Mouse (Mus musculus) kidney, adult 2 months (tissue): Measurements from ENCODE around the gene Sars. TPM values are rescaled to one million over a fixed set of nuclear protein-coding genes. Genes with fewer than 3 reads are reported as not detected.

ENCODE experiments used
- DNase-seq: peaks from one replicate; pipeline ENCODE4 v3.0.0; 2021
- H3K27ac ChIP-seq: fragments of 200-500 bp; 2 replicates; pipeline ENCODE4 v1.5.1; 2012; ENCODE audit warnings: low read depth, low read length, control low read depth, inconsistent platforms; ENCODE audit not compliant: insufficient read depth
- H3K27me3 ChIP-seq: fragments of 200-500 bp; replicated peaks from 2 replicates; pipeline ENCODE4 v1.6.1; 2012; ENCODE audit warnings: mild to moderate bottlenecking, moderate library complexity, low read length, inconsistent platforms; ENCODE audit not compliant: control insufficient read depth, insufficient read depth
- H3K36me3 ChIP-seq: fragments of 200-500 bp; 2 replicates; pipeline ENCODE4 v1.6.1; 2012; ENCODE audit warnings: mild to moderate bottlenecking, moderate library complexity, low read length, inconsistent platforms; ENCODE audit not compliant: control insufficient read depth, insufficient read depth
- H3K4me1 ChIP-seq: fragments of 200-500 bp; 2 replicates; pipeline ENCODE4 v1.6.1; 2011; ENCODE audit warnings: low read length; ENCODE audit not compliant: control insufficient read depth, insufficient read depth
- H3K4me3 ChIP-seq: fragments of 200-500 bp; 2 replicates; pipeline ENCODE4 v1.5.1; 2011; ENCODE audit warnings: mild to moderate bottlenecking, low read depth, low read length, control low read depth; ENCODE audit not compliant: insufficient read depth
- CTCF ChIP-seq: fragments of 200-500 bp; conservative IDR thresholded peaks from 2 replicates; pipeline ENCODE4 v1.5.1; 2011; ENCODE audit warnings: low read depth, mild to moderate bottlenecking, control low read depth, low read length, moderate library complexity, mixed read lengths; ENCODE audit not compliant: insufficient read depth, insufficient read length
- POLR2A ChIP-seq: fragments of 200-500 bp; IDR thresholded peaks from one replicate; pipeline ENCODE4 v1.6.1; 2011; ENCODE audit warnings: low read depth, low read length, control low read depth
- WGBS: fragments of 180-500 bp; shearing (Covaris S2); methylation state at CpG from one replicate; pipeline ENCODE4 v1.1.7; 2018; 5-methylcytosine and 5-hydroxymethylcytosine counted together
- polyA plus RNA-seq: library from polyadenylated mRNA; depleted of rRNA; stranded (reverse); fragments of >200 nt; gene quantifications from 2 replicates; pipeline ENCODE4 v1.2.3, GENCODE M21; 2012

Gene Sars
- polyA plus RNA-seq, 1 experiment: 58.8 TPM

- no peak for TF ChIP-seq POLR2A
- peaks cover 5% of the 10 kb centered on the region; the same call in 1 of the 2 replicates for H3K4me1 ChIP-seq
- WGBS: 86% methylated on average over 7 of the region's 7 CpGs
- peaks cover 3% of the 10 kb centered on the region; the same call in 1 of the 2 replicates for H3K36me3 ChIP-seq
- DNase-seq: no peak
- H3K4me3 ChIP-seq: no peak overlapping the region
- H3K27me3 ChIP-seq: no peaks in the 10 kb centered on the region
- no peak overlapping the region for H3K27ac ChIP-seq
Measured at GRCm38 (mm10) chr3:108424944-108425623, 19.9 kb downstream of the Sars start.

GRCm38 (mm10) chr3:108423844-108424801 lies 20.9 kb downstream of the Sars start:
- WGBS: 22% methylated on average over 11 of the region's 11 CpGs
- H3K27me3 ChIP-seq: no peaks in the 10 kb centered on the region
- TF ChIP-seq POLR2A: no peak
- no peak for TF ChIP-seq CTCF
- no peak overlapping the region for H3K27ac ChIP-seq
- peaks cover 3% of the 10 kb centered on the region; the same call in 1 of the 2 replicates for H3K36me3 ChIP-seq
- H3K4me3 ChIP-seq: no peak overlapping the region
- peaks cover 5% of the 10 kb centered on the region; the same call in 1 of the 2 replicates for H3K4me1 ChIP-seq
- peak; percentile 71 for DNase-seq

GRCm38 (mm10) chr3:108423006-108423405 lies 22.0 kb downstream of the Sars start:
- Histone ChIP-seq H3K27me3 (no peaks in the 10 kb centered on the region), H3K4me1 (peaks cover 5% of the 10 kb centered on the region; the same call in 1 of the 2 replicates), H3K4me3 (no peak overlapping the region), H3K27ac (no peak overlapping the region), H3K36me3 (peaks cover under 1% of the 10 kb centered on the region; the same call in 1 of the 2 replicates)
- 53% methylated on average over 6 of the region's 6 CpGs for WGBS
- TF ChIP-seq CTCF (no peak), POLR2A (no peak)
- DNase-seq: no peak

GRCm38 (mm10) chr3:108415831-108416223 lies 29.2 kb downstream of the Sars start:
- Histone ChIP-seq H3K27me3 (no peaks in the 10 kb centered on the region), H3K4me3 (peak overlapping the region; percentile 80), H3K27ac (peak overlapping the region; percentile 36), H3K4me1 (peaks cover 25% of the 10 kb centered on the region), H3K36me3 (no peaks in the 10 kb centered on the region)
- TF ChIP-seq CTCF: no peak
- TF ChIP-seq POLR2A: no peak
- peak; percentile 84 for DNase-seq
- 1% methylated on average over 45 of the region's 48 CpGs for WGBS

GRCm38 (mm10) chr3:108414857-108415830 lies 29.9 kb downstream of the Sars start, which contains the start of gene Celsr2:
Gene Celsr2, minus strand, starts transcription at chr3:108415552.
- H3K27me3 ChIP-seq: no peaks in the 10 kb centered on the region
- H3K4me1 ChIP-seq: peaks cover 32% of the 10 kb centered on the region
- peak within 1 kb of the TSS; percentile 80 for H3K4me3 ChIP-seq
- H3K27ac ChIP-seq: peak within 1 kb of the TSS; percentile 36
- TF ChIP-seq CTCF (no peak), POLR2A (no peak)
- peak; percentile 42 for DNase-seq
- H3K36me3 ChIP-seq: no peaks in the 10 kb centered on the region
- 5% methylated on average over 65 of the region's 67 CpGs for WGBS

- H3K4me1 ChIP-seq: peaks cover 44% of the 10 kb centered on the region
- no peak for TF ChIP-seq POLR2A
- no peak for TF ChIP-seq CTCF
- no peaks in the 10 kb centered on the region for H3K36me3 ChIP-seq
- H3K27me3 ChIP-seq: no peaks in the 10 kb centered on the region
- no peak overlapping the region for H3K4me3 ChIP-seq
- 96% methylated on average over 35 of the region's 35 CpGs for WGBS
- no peak for DNase-seq
- H3K27ac ChIP-seq: no peak overlapping the region
Measured at GRCm38 (mm10) chr3:108413634-108414360, 31.2 kb downstream of the Sars start.
